Mouse (Mus musculus): ENCODE data around the gene Teddm1b.
A peak's percentile ranks its signal among the peaks of the same experiment; 100 is the strongest.

- TF ChIP-seq CTCF (IDR thresholded peaks at IDR 0.05 in 2 of 3, conservative IDR thresholded peaks at IDR 0.05 in 1 of 3; ENCODE audit: control insufficient read depth in 1 of 3, insufficient read depth in 1 of 3, low read depth in 2 of 3, low read length in 3 of 3, poor library complexity in 1 of 3, severe bottlenecking in 1 of 3) (no peak), TAL1 (IDR thresholded peaks at IDR 0.05; ENCODE audit: low read length) (no peak), POLR2A (IDR thresholded peaks at IDR 0.05; ENCODE audit: control insufficient read depth in 1 of 2, insufficient read depth in 1 of 2, low read depth in 1 of 2, low read length in 2 of 2, poor library complexity in 1 of 2) (peak; percentile 98 to 99), EP300 (IDR thresholded peaks at IDR 0.05; ENCODE audit: low read depth in 1 of 2, low read length in 2 of 2) (no peak), MAFK (IDR thresholded peaks at IDR 0.05; ENCODE audit: borderline replicate concordance, low read depth, low read length) (no peak), MEF2A (IDR thresholded peaks at IDR 0.05; ENCODE audit: extremely low read depth, insufficient replicate concordance, low read depth, low read length, poor library complexity, severe bottlenecking) (no peak), UBTF (IDR thresholded peaks at IDR 0.05; ENCODE audit: borderline replicate concordance, insufficient read depth, low read depth, low read length) (no peak), GATA1 (IDR thresholded peaks at IDR 0.05; ENCODE audit: low read depth, low read length) (no peak), CHD2 (IDR thresholded peaks at IDR 0.05; ENCODE audit: low read length) (peak; percentile 69)
Measured at GRCm38 (mm10) chr1:153899731-153900380, 25.7 kb downstream of the Teddm1b start, which contains the start of the genes Glul and Teddm2.

All from MEL (cell line).